Mouse (Mus musculus) thymus, adult 2 months (tissue): ENCODE results near the gene Cpsf7.

ENCODE experiments used
- CTCF ChIP-seq: fragments of 200-500 bp; IDR thresholded peaks from 2 replicates; pipeline ENCODE4 v1.5.1; 2012; ENCODE audit warnings: mild to moderate bottlenecking, control low read depth, low read length, moderate library complexity, borderline replicate concordance; ENCODE audit not compliant: control insufficient read depth, poor library complexity, insufficient read depth; ENCODE audit errors: extremely low read depth
- POLR2A ChIP-seq: fragments of 200-500 bp; IDR thresholded peaks from 2 replicates; pipeline ENCODE4 v1.6.1; 2012; ENCODE audit warnings: mild to moderate bottlenecking, low read length, control low read depth, moderate library complexity; ENCODE audit not compliant: control insufficient read depth, poor library complexity, insufficient read depth; ENCODE audit errors: extremely low read depth

- no peak for TF ChIP-seq CTCF
- no peak for TF ChIP-seq POLR2A
Measured at GRCm38 (mm10) chr19:10583550-10584146, 58.6 kb downstream of the Cpsf7 start.
